Mouse (Mus musculus) neural tube, embryonic 14.5 days (tissue): ENCODE data around the gene Mycl. TPM values are rescaled to one million over a fixed set of nuclear protein-coding genes. Genes with fewer than 3 reads are reported as not detected.

Experiments
- ATAC-seq: fragments of 200-750 bp; cut with Nextera tagmentation; 2 replicates; pipeline ENCODE4 v1.8.0; 2017; ENCODE audit warnings: low read depth, mild to moderate bottlenecking, moderate TSS enrichment, moderate library complexity
- H3K27ac ChIP-seq: fragments of 300-500 bp; sonication (generic); 2 replicates; pipeline ENCODE4 v1.5.1; 2014; ENCODE audit warnings: low read depth, mild to moderate bottlenecking, control low read depth, low read length, moderate library complexity, mixed read lengths
- H3K27me3 ChIP-seq: fragments of 300-500 bp; sonication (generic); 2 replicates; pipeline ENCODE4 v1.6.1; 2014; ENCODE audit warnings: low read length; ENCODE audit not compliant: control insufficient read depth, insufficient read depth
- H3K36me3 ChIP-seq: fragments of 300-500 bp; sonication (generic); 2 replicates; pipeline ENCODE4 v1.6.1; 2014; ENCODE audit warnings: low read length, mixed read lengths; ENCODE audit not compliant: control insufficient read depth, insufficient read depth
- H3K4me1 ChIP-seq: fragments of 300-500 bp; sonication (generic); 2 replicates; pipeline ENCODE4 v1.6.1; 2014; ENCODE audit warnings: low read length; ENCODE audit not compliant: control insufficient read depth, insufficient read depth
- H3K4me2 ChIP-seq: fragments of 300-500 bp; sonication (generic); 2 replicates; pipeline ENCODE4 v1.6.1; 2014; ENCODE audit warnings: mild to moderate bottlenecking, low read depth, low read length, control low read depth
- H3K4me3 ChIP-seq: fragments of 300-500 bp; sonication (generic); 2 replicates; pipeline ENCODE4 v1.5.1; 2014; ENCODE audit warnings: low read depth, low read length, control low read depth, mixed read lengths
- H3K9ac ChIP-seq: fragments of 300-500 bp; sonication (generic); replicated peaks from 2 replicates; pipeline ENCODE4 v1.6.1; 2014; ENCODE audit warnings: low read depth, mild to moderate bottlenecking, control low read depth, low read length, mixed read lengths
- H3K9me3 ChIP-seq: fragments of 300-500 bp; sonication (generic); 2 replicates; pipeline ENCODE4 v1.6.1; 2016; ENCODE audit warnings: low read length; ENCODE audit not compliant: control insufficient read depth
- WGBS: fragments of 180-500 bp; shearing (Covaris S2); extraction: QIAGEN DNeasy Blood & Tissue Kit; methylation state at CpG from one replicate; pipeline ENCODE4 v1.1.7; 2014; 5-methylcytosine and 5-hydroxymethylcytosine counted together
- polyA plus RNA-seq: library from polyadenylated mRNA; unstranded; fragments of >200 nt; fragmentation: Nextera tagmentation; extraction: Ambion mirVana; gene quantifications from 2 replicates; pipeline ENCODE4 v1.2.1, GENCODE M21; 2014

The Mycl gene
- polyA plus RNA-seq: 60.9 and 70.8 TPM in 2 replicates

GRCm38 (mm10) chr4:122995404-122996220 is at the start of gene Mycl:
Gene Mycl, plus strand, starts transcription at chr4:122995652.
- Histone ChIP-seq H3K36me3 (no peaks in the 10 kb centered on the region; the same call in 1 of the 2 replicates), H3K4me1 (peaks cover 19% of the 10 kb centered on the region), H3K27ac (peak within 1 kb of the TSS; percentile 85), H3K9ac (peak within 1 kb of the TSS; percentile 84), H3K9me3 (no peaks in the 10 kb centered on the region), H3K27me3 (no peaks in the 10 kb centered on the region), H3K4me3 (peak within 1 kb of the TSS; percentile 65), H3K4me2 (peak within 1 kb of the TSS; percentile 85)
- peak; percentile 80 for ATAC-seq
- under 1% methylated on average over 68 of the region's 69 CpGs for WGBS

DNA sequence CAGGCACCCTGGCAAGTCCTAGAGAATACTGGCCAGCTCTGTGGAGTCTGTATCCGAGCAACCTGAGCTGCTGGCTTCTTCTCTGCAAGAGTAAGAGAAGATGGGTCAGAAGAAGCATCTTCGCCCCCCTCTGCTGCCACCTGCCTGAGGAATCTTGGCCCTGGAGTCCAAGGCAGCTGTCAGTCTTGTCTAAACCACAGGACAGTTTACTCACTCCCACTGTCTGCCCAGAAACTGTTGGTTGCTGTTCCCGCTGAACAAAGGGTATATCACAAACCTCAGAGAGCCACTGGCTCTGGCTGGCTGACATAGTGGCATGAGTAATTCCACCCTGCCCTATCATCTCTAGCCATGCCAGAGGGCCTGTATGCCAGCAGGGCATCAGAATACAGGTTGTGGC is 48.2 kb upstream of the Mycl start:
- whole genome bisulfite sequencing: 91% methylated on average over 3 of the region's 3 CpGs
- no peaks in the 10 kb centered on the region for H3K9me3 ChIP-seq
- H3K36me3 ChIP-seq: 0 out of 2 replicates have a peak, but pooled peaks cover 4% of the 10 kb centered on the region
- H3K27me3 ChIP-seq: no peaks in the 10 kb centered on the region
- no peak overlapping the region for H3K27ac ChIP-seq
- no peak overlapping the region for H3K4me3 ChIP-seq
- H3K4me1 ChIP-seq: no peaks in the 10 kb centered on the region
- H3K9ac ChIP-seq: no peak overlapping the region
- ATAC-seq: no peak
- no peak overlapping the region for H3K4me2 ChIP-seq

DNA sequence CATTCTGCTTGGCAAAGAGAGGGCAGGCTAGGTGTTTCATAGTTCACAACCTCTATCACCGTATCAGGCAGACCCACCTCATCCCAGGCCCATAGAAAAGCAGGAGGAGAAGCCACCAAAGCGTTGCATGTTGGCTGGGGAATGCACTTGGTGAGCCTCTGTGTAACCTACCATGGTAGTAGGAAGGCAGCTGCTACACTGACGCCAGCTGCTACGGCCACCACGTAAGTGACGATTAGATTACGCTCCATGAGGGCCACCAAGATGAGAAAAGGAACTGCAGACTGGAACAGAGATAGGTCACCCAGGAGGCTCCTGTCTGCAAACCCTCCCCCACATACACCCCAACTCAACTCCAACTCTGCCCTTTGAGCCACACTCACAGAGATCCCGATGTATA is 46.4 kb upstream of the Mycl start:
- no peaks in the 10 kb centered on the region for H3K27me3 ChIP-seq
- H3K9me3 ChIP-seq: no peaks in the 10 kb centered on the region
- 97% methylated on average over 8 of the region's 8 CpGs for WGBS
- no peak overlapping the region for H3K4me2 ChIP-seq
- no peak overlapping the region for H3K27ac ChIP-seq
- no peak for ATAC-seq
- H3K4me3 ChIP-seq: no peak overlapping the region
- H3K9ac ChIP-seq: no peak overlapping the region
- H3K36me3 ChIP-seq: 0 out of 2 replicates have a peak, but pooled peaks cover 4% of the 10 kb centered on the region
- H3K4me1 ChIP-seq: no peaks in the 10 kb centered on the region

GRCm38 (mm10) chr4:122954680-122955411 is 40.6 kb upstream of the Mycl start:
- WGBS: 67% methylated on average over 5 of the region's 5 CpGs
- H3K27me3 ChIP-seq: no peaks in the 10 kb centered on the region
- peak overlapping the region; percentile 29 for H3K9ac ChIP-seq
- H3K4me3 ChIP-seq: peak overlapping the region; percentile 24; the same call in 1 of the 2 replicates
- 0 out of 2 replicates have a peak, but pooled peaks cover 4% of the 10 kb centered on the region for H3K36me3 ChIP-seq
- ATAC-seq: peak; percentile 34
- H3K9me3 ChIP-seq: no peaks in the 10 kb centered on the region
- peak overlapping the region; percentile 82 for H3K27ac ChIP-seq
- peak overlapping the region; percentile 48 for H3K4me2 ChIP-seq
- H3K4me1 ChIP-seq: peaks cover 14% of the 10 kb centered on the region; the same call in 1 of the 2 replicates

DNA sequence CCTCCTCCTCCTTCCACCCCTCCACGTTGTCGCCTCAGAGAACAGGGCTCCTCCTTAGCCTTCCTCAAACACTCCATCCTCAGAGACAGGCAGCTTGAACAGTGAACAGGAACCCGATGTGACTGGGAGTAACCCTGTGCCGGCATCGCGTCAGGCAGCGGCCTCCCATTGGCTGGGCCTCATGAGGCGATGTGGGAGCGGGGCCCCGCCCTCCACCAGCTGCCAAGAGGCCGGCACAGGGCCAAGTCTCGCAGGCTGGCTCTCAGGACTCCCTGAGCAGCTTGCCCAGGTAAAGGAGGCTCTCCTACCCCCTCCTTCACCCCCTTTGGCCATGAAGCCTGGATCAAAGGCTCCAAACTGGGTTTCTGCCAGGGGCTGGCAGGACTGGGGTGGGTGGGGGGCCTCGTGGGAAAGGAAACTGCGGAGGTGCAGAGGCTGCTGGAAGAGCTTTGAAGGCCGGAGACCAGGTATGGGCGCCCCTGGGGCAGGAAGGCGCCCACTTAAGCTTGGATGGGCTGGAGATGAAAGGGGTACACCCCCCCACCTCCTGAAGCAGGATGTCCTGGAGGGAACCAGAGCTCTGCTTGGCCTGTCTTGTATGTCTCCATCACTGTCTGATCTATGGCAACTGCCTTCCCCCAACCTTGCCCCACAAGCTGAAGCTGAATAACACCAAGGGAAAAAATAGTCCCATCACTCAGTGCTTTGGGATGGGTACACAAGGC is 39.9 kb upstream of the Mycl start:
- Histone ChIP-seq H3K27ac (peak overlapping the region; percentile 82), H3K4me1 (peaks cover 17% of the 10 kb centered on the region; the same call in 1 of the 2 replicates), H3K36me3 (no peaks in the 10 kb centered on the region), H3K9me3 (no peaks in the 10 kb centered on the region), H3K4me3 (peak overlapping the region; percentile 24; the same call in 1 of the 2 replicates), H3K27me3 (no peaks in the 10 kb centered on the region), H3K4me2 (peak overlapping the region; percentile 48), H3K9ac (peak overlapping the region; percentile 29)
- WGBS: 12% methylated on average over 16 of the region's 17 CpGs
- ATAC-seq: peak; percentile 94

GRCm38 (mm10) chr4:122956301-122956700 is 39.2 kb upstream of the Mycl start:
- Histone ChIP-seq H3K36me3 (no peaks in the 10 kb centered on the region), H3K4me1 (peaks cover 17% of the 10 kb centered on the region; the same call in 1 of the 2 replicates), H3K4me2 (peak overlapping the region; percentile 48; the same call in 1 of the 2 replicates), H3K27ac (no peak overlapping the region), H3K9ac (no peak overlapping the region), H3K4me3 (no peak overlapping the region), H3K27me3 (no peaks in the 10 kb centered on the region), H3K9me3 (no peaks in the 10 kb centered on the region)
- WGBS: 80% methylated on average over 5 of the region's 6 CpGs
- ATAC-seq: no peak

- Histone ChIP-seq H3K9ac (no peak overlapping the region), H3K4me1 (peaks cover 19% of the 10 kb centered on the region; the same call in 1 of the 2 replicates), H3K9me3 (no peaks in the 10 kb centered on the region), H3K27me3 (no peaks in the 10 kb centered on the region), H3K4me3 (no peak overlapping the region), H3K36me3 (no peaks in the 10 kb centered on the region), H3K4me2 (0 out of 2 replicates have a peak overlapping the region, but pooled peaks have one; percentile 6), H3K27ac (peak overlapping the region; percentile 39)
- 78% methylated on average over 6 of the region's 6 CpGs for WGBS
- no peak for ATAC-seq
Observed at GRCm38 (mm10) chr4:122958491-122959031, 36.9 kb upstream of the Mycl start.

DNA sequence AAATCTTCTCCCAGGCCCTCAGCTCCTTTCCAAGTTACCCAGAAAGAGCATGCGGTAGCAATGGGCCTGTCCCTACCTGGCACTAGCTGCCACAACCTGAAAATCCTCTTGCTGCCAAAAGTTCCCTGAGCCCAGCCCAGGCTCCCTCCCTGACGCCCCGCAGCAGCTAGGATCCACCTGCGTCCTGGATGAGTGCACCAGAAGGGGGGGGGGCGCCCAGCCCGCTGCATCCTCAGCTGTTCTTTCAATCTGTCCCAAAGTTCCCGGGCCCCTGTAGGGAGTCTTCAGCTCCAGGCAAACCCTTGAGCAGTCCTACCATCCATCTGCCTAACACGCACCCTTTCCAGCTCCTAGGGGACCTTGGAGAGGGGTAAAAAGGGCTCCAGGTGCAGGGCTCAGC is 35.6 kb upstream of the Mycl start:
- no peaks in the 10 kb centered on the region for H3K27me3 ChIP-seq
- no peaks in the 10 kb centered on the region for H3K9me3 ChIP-seq
- peaks cover 18% of the 10 kb centered on the region; the same call in 1 of the 2 replicates for H3K4me1 ChIP-seq
- peak overlapping the region; percentile 100 for H3K4me2 ChIP-seq
- peak overlapping the region; percentile 32 for H3K9ac ChIP-seq
- H3K27ac ChIP-seq: no peak overlapping the region
- WGBS: 3% methylated on average over 8 of the region's 8 CpGs
- H3K36me3 ChIP-seq: no peaks in the 10 kb centered on the region
- H3K4me3 ChIP-seq: peak overlapping the region; percentile 61
- no peak for ATAC-seq
